Mouse (Mus musculus) heart, postnatal 4 days (tissue): Measurements from ENCODE around the gene Mettl8. TPM values are rescaled to one million over a fixed set of nuclear protein-coding genes. Genes with fewer than 3 reads are reported as not detected.
A peak's percentile ranks its signal among the peaks of the same experiment; 100 is the strongest.

ENCODE experiments used
- DNase-seq: peaks from one replicate; pipeline ENCODE4 v3.0.0; 2021
- total RNA-seq, 2 experiments: library from RNA; stranded (reverse); gene quantifications; 2 replicates each; pipeline ENCODE4 v1.2.3; 2021

Gene Mettl8
- total RNA-seq, 2 experiments from 2014 or later, result 4.4 to 5.7 TPM

DNA sequence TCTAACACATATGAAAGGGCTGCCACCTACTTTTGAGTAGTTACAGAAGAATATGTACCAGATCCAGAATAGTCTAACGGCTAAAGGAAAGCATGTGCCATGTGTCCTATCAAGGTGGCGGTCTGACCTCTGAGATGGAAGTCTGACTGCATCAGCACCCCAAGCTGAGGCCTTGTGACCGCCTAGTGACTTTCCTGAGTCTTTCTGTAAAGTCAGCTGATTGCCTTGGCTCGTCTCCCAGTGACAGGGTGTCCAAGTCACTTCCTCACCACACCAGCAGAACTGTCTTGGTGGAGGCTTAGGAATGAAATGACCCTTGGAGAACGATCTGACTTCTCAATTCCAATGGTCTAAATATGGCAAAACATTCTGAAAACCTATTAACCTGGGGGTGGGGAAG is 77.1 kb downstream of the Mettl8 start:
- DNase-seq, result peak; percentile 42

DNA sequence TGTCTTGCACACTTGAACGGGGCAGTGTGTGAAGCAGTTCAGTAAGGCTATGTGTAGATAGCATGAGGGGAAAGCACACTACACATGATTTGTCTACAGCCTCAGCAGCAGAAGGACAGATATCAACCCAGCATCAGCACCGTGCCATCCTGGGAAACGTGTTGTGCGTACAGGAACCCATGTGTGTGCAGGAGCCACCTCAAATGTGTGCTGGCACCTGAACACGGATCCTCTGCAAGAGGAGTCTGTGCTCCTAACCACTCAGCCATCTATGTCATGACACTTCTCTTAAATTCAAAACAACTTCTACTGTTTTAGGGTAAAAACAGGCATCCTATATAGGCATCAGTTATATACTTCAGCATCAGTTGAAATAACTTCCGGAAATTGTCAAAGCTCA is 80.6 kb downstream of the Mettl8 start:
- no peak for DNase-seq

GRCm38 (mm10) chr2:70972795-70973518 is 82.4 kb downstream of the Mettl8 start:
- no peak for DNase-seq

DNA sequence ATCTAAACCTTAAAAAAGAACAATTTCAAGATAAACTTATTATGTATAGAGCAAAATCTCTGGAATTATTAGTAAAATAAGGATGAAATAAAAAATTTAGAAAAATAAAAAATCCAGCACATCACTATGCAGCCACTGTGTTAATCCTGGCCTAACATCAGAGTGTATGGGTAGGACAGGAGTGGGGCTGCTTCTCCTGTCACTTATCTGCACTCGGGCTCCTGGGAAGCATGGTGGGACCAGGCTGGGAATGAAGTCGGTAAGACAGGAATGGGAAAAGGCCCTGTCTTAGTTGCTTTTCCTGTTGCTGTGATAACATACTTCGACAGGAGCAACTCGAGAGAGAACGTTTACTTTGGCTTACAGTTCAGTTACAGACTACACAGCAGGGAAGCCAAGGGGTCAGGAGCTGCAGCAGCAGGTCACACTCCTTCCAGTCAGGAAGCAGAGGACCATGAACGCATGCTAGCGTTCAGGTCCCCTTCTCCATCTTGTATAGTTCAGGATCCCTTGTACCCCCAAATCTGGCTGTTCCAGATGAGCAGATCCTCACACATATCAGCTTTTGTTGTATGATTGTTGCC is 85.1 kb downstream of the Mettl8 start:
- DNase-seq, result no peak

- no peak for DNase-seq
These were observed 87.1 kb downstream of the Mettl8 start for GRCm38 (mm10) chr2:70968305-70968704.

- no peak for DNase-seq
These were observed 88.2 kb downstream of the Mettl8 start for GRCm38 (mm10) chr2:70967216-70967615.

- DNase-seq, result no peak
These were observed 90.6 kb downstream of the Mettl8 start for GRCm38 (mm10) chr2:70964809-70965208.

DNA sequence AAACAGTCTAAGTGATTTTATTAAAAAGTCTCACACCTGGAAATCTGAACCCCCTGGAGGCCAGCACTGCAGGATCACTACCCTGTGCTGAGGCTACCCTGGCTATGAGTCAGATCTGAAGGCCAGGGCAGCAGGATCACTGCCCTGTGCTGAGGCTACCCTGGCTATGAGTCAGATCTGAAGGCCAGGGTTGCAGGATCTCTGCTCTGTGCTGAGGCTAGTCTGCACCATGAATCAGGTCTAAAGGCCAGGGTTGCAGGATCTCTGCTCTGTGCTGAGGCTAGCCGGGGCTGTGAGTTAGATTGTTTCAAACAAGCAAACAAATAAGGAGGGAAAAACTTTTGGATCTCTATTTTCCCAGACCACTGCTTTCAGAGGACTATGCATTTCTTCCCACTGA is 92.5 kb downstream of the Mettl8 start:
- no peak for DNase-seq

DNA sequence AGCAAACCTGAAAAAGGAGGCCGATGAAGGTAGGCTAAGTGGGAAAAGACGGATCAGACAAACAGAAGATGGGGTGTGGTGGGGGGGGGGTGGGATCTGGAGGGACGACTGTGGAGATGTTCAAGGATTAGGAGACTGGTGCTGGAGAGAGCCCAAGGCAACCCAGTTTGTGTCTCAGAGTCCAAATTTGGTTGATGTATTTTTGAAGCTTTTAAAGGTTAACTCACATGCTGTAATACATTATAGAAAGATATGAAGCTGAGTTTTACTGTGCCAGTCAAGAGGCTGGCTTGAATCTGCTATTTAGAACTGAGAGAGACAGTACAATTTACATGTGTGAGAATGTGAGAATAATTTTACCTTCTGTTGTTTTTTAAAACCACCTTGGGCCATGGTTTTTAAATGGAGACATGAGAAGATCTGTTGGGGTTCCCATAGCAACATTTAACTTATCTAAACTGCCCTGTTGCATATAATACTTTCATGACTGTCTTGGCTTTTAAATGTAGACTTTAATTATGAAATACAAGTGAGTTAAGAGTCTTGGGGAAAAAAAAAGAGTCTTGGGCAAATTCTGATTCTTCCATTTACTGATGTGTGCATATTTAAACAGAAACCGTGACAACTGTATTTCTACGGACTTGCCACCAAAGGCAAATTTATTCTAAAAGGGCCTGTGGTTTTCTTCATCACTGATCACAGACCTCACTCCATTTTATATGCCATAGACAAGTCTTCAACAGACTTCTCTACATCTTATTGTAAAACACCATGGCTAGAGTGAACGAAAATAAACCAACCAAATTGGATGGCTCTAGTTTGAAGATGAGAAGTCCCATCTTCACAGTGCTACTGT is 94.1 kb downstream of the Mettl8 start:
- DNase-seq, result no peak

DNA sequence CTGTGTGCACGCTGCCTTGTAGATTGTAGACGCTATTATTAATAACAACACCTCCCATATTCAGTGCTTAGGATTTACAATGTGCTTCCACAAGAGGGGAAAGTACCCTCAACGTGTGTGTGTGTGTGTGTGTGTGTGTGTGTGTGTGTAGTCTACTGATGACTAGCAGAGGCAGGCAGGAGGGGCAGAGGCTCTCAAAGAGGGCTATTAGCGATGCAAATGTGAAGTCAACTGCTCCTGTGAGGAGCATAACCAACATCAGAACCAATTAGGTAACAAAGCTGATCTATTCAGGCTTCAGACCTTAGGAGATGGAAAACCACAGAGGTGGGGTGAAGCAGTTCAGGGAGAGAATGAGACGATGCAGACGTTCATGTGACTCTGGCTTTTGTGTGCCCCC is 95.3 kb downstream of the Mettl8 start:
- DNase-seq, result no peak

DNA sequence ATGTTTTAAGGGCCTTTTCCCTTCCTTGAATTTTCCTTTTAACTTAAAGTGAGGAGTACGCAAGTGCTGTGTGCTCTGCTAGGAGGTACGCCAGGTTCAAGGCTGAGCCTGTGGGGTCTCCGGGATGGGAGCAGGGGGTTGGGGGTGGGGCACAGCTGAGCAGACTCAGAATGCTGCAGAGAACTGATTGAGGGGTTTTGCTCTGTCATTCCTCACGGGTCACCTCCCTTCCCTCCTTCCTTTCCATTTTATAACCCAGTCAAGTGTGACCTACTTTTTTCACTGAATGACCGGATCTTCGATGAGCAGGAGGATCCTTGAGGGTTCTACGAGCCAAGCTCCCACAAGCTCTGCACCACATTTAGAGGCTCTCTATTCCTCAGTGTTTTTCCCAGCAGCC is 96.0 kb downstream of the Mettl8 start:
- DNase-seq, result no peak

- no peak for DNase-seq
These were observed 96.8 kb downstream of the Mettl8 start for GRCm38 (mm10) chr2:70958536-70958935.

GRCm38 (mm10) chr2:70953616-70954015 is 101.8 kb downstream of the Mettl8 start:
- no peak for DNase-seq

DNA sequence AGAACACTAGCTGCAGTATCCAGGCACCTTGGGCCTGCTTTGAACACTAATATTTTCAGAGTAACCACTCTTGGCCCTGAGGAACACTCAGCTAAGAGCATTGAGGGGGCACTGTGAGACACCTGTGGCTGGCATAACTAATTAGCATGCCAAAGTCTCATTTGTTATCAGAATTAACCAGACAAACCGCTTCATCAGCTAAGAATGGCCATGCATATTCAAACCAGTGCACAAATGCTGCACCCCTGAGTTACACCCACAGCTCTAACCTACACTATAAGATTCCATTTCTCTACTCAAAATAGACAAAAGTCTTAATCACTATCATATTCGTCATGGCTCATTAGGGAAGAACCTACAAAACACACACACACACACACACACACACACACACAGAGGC is 103.4 kb downstream of the Mettl8 start:
- no peak for DNase-seq

DNA sequence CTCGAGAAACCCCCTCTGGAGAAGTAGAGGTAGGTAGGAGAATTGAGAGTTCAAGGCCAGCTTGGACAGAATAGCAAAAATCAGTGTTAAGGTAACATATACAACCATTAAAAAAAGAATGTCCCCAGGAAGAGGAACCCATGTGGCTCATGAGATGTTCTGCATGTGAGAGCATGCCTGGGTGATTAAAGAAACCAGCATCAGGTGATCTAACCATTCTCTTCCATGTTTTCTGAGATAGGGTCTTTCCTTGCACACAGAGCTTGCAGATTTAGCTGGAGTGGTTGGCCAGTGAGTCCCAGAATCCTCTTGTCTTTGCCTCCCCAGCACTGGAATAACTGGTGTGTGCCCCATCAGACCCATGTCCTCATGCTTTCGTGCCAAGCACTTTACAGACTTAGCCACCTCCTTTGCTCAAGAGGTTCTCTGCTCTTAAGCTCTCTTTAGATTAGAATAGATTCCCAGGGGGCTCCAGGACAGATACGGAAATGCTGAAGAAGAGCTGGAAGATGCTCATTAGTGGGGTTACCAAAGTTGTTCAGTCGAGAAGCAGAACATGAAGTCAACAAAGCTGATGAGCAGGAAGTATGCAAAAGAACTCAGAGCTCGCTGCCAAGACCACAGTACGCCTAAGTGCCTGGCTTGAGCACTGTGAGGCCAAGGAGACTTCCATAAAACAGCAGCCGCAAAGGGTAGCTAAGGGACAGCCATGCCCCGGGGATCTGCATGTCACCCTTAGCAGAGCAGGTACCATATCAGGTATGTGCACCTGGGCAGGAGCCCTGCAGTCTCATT is 110.7 kb downstream of the Mettl8 start:
- no peak for DNase-seq

DNA sequence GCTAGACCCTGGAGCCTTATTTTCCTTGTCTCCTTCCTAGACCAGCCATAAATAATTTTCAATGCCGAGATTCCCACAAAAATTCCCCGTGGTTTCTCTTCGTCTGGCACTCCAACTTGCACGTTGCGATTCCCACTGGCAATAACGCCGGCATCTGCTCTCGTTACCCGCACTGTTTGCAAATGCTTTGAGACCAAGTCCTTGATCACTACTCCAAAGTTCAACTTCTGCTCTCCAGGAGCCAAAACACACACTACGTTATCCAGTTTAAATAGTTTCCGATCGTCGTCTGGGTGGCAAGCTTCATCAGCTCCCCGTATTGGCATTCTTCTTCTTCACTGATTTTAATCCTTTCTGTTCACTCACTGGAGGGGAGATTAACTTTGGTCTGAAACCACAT is 114.6 kb downstream of the Mettl8 start:
- no peak for DNase-seq

GRCm38 (mm10) chr2:70938844-70939494 is 116.4 kb downstream of the Mettl8 start:
- DNase-seq, result no peak

DNA sequence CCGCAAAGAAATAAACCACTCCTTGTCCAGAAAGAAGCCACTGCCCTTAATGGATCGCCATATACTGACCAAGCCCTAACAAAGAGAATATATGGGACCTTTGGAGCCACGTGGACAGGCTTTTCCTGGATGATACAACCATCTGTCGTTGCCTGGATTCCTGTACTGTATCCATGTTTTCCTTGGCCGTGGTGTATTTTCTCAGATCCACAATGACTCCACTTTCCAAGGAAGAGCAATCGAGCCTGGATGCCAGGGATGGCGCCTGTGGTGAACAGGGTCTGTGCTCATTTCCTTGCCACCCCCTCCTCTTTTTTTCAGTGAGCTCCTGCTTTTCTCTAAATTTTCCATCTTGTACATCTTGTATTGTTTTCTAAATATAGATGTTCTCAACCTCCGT is 120.6 kb downstream of the Mettl8 start:
- no peak for DNase-seq

DNA sequence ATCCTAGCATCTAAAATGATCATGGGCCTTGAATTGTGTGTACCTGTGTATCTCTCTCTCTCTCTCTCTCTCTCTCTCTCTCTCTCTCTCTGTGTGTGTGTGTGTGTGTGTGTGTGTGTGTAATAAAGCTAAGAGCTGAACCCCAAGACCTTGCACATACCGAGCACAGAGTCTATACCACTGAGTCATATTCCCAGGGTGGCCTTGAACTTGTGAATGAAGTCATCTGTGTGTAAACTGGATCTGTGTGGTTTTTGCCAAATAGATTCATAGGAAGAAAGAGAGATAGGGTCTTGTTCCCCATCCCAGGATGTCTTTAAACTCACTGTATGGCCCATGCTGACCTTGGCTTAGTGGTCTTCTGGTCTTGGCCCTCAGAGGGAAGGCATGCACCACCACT is 121.9 kb downstream of the Mettl8 start:
- no peak for DNase-seq

DNA sequence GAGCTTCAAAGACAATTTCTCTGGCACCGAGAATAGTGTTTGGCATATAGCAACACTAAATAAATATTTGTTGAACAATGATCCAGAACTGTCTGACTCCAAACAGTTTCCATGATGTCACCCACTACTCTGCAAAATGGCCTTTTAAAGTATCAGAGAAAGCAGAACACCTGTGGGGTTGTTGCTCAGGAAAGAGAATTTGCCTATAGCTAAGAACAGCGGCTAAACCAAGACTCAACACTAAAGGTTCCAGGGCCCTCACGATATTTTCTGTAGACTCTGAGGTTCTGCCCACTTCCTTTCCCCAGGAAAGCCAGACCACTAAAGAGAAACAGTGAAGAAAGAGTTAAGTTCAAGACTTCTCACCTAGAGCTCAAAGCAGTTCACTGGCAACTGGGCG is 122.4 kb downstream of the Mettl8 start:
- DNase-seq, result no peak

DNA sequence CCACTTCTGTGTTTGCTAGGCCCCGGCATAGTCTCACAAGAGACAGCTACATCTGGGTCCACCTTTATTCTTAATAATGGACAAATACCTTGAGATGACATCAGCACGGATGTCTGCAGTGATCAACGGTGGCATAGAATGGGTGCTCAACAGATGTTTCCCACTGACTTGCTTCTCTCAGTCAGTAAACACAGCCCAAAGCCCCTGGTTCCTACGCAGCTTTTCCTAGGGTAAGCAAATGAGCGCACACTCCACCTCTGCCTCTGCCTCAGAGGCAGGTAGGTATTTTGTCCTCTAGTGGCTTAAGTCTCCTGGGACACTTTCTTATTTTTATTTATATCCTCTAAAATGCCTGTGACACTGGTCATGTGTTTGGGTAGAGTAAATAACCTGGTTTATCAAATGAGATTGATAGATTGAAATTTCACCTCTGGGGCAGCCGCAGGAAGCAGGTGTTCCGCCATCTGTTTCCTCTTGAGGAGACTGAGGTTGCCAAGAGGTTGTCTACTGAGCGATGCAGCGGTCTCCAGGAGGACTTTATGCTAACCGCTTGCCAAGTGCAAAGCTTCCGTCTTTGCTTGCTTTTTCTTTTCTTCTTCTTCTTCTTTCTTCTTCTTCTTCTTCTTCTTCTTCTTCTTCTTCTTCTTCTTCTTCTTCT is 124.6 kb downstream of the Mettl8 start:
- no peak for DNase-seq

DNA sequence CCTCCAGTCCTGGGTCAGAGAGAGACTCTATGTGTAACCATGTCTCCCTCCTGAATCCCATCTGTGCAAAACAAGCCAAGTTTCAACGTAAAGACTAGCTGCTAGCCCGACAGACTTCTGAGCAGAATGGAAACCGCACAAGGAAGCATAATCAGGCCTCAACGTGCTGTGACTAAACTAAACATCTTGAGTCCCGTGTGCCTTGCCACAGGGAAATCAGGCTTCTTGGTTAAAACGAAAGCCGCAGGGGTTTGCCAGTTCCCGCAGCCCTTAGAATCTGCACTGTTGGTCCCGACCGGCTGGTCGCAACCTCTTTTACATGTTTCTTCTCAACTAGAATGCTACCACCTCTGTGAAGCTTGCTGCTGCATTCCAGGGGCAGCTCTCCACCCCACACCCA is 125.7 kb downstream of the Mettl8 start:
- DNase-seq, result no peak
